Mouse (Mus musculus) testis, postnatal 14 days (tissue): ENCODE data around the gene Sf3a3.

Source experiments
- DNase-seq: peaks from one replicate; pipeline ENCODE4 v3.0.0; 2021; ENCODE audit warnings: low spot score

Gene Sf3a3

DNA sequence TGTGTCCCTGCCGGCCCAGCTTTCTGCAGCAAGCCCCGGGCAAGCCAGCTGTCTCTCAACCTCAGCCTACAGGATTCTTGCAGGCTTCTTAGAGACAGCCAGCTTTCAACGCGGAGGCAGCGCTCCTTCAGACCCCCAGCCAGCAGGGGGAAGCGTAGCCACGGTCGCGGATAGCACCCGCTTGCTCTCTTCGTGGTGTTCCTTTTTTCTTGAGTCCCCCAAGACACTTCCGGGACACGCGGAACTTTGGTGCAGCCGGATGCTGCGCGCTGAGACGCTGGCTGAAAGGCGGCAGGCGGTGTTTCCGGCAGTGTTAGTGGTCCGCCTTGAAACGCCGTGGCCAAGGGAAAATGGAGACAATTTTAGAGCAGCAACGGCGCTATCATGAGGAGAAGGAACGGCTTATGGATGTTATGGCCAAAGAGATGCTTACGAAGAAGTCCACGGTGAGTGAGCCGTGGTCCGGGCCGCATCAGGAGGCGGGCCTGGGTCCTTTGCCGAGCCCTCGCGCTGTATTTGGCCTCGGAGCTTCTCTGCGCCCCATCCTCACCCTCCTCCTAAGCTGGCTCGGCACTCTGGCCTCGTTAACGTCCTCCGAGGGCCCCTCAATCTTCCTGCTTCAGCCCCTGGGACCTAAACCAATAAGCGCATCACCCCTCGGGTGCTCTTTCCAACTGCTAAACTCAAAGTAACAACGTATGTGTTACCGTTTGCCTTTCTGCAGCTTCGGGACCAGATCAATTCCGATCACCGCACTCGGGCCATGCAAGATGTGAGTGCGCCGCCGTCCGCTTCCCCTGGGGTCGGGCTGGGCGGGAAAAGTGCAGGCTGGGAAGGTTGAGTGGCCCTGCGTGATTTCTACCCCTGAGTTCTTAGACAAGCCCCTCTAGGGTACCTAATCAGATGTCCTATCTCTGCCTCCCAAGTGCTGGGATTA is at the start of gene Sf3a3:
Gene Sf3a3 (plus strand): TSS at position 232 of the 937 bp plus-strand sequence.
- peak; percentile 95 for DNase-seq

- no peak for DNase-seq
These were observed 47.0 kb upstream of the Sf3a3 start for GRCm38 (mm10) chr4:124667476-124668033.

GRCm38 (mm10) chr4:124668078-124668477 is 46.5 kb upstream of the Sf3a3 start:
- no peak for DNase-seq

GRCm38 (mm10) chr4:124670232-124670631 is 44.3 kb upstream of the Sf3a3 start:
- DNase-seq, result no peak

DNA sequence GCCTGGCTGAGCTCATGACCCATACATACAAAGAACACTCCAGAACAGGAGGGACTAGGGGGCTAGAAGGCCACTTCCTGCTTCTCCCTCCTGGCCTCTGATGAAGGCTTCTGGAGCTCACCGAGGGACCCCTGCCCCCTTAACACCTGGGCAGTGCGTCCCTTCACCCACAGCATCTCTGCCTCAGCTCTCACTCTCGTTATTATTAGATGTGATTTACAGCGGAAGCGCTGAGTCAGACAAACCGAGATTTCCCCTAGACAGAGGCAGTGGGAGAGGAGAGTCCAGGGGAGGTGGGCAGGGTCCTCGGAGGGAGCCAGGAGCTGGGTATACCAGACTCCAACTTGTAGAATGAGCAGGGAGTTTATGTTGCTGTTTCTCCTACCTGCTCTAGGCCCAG is 43.0 kb upstream of the Sf3a3 start:
- DNase-seq, result no peak

DNA sequence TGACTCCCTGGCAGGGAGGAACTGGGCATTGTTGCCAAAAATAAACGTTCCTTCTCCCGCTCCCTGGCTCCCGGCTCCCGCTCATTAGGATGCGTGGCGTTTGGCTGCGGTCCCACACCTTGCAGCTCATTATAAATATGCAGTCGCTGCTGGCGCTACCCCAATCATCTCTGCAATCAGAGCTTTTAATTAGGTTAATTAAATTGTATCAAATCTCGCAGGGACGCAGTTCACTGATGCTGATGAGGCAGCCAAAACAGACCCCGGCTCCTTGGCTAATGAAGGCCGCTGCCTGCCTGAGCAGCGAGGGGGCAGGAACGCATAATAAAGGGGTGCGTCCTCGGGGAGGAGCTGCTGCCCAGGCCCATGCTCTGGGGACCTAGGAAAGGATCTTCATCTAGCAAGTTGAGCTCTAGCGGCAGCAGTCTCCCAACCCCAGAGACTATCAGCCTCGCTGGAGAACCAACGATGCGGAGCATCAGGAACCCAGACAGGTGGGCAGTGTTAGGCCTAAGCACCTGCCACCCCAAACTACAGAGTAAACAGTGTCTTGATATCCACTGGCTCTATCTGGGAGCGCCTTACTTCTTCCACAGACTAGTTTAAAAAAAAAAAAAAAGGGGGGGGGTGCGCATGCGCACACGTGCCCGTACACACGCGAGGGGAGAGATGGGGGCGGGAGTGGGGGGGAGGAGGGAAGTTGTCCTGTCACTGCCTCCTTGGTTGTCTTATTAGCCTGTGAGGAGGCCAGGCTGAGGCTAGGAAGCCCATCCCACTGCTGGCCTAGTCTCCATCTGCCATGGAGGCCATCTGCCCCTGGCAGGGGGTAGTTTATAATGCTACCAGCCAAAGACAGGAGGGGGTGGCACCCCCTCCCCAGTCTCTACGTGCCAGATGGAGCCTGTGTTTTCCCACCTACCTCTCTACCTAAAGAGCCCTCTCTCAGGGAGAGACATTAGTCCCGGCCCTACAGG is 41.9 kb upstream of the Sf3a3 start:
- peak; percentile 21 for DNase-seq

- no peak for DNase-seq
These were observed 40.1 kb upstream of the Sf3a3 start for GRCm38 (mm10) chr4:124674334-124675032.

- DNase-seq, result no peak
These were observed 39.5 kb upstream of the Sf3a3 start for GRCm38 (mm10) chr4:124675037-124675436.

- no peak for DNase-seq
These were observed 38.6 kb upstream of the Sf3a3 start for GRCm38 (mm10) chr4:124675958-124676357.

GRCm38 (mm10) chr4:124682270-124682669 is 32.3 kb upstream of the Sf3a3 start:
- no peak for DNase-seq

- no peak for DNase-seq
These were observed 31.1 kb upstream of the Sf3a3 start for GRCm38 (mm10) chr4:124683474-124683873.

DNA sequence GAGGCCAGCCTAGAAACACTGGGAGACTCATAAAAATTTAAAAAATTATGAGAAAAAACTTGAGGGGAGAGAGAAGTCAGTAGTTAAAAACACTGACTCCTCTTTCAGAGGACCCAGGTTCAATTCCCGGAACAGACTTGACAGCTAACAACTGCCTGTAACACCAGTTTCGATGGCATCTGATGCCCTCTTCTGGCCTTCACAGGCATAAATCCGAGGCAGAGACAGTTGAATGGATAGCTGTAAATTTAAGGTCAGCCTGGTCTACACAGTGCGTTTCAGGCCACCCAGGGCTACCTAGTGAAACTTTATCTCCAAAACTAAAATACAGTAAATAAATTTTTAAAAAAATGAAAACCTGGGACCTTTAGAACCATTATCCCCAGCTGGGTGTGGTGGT is 29.6 kb upstream of the Sf3a3 start:
- DNase-seq, result no peak

GRCm38 (mm10) chr4:124685453-124685852 is 29.1 kb upstream of the Sf3a3 start:
- DNase-seq, result no peak

GRCm38 (mm10) chr4:124685897-124686402 is 28.6 kb upstream of the Sf3a3 start:
- DNase-seq, result no peak

DNA sequence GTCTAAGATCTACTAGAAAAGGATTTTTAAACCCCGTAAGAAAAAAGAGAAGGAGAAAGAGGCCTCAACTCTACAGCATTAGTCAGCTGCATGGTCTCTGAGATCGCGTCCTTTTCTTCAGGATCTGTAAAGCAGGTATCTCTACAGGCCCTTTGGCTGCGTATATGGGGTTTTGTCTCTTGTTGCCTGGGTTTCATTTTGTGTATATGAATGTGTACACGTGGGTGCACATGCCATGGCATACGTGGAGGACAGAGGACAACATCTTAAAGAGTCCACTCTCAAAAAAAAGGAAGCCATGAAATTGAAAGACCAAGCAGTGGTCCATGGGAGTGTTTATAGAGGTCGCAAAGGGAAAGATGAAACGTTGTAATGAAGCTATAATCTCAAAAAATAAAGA is 23.1 kb upstream of the Sf3a3 start:
- no peak for DNase-seq

- DNase-seq, result no peak
These were observed 22.1 kb upstream of the Sf3a3 start for GRCm38 (mm10) chr4:124692416-124692861.

GRCm38 (mm10) chr4:124693135-124693894 is 21.3 kb upstream of the Sf3a3 start, which contains the start of gene Utp11:
Utp11 (minus strand) TSS chr4:124693600.
- DNase-seq, result peak; percentile 91

DNA sequence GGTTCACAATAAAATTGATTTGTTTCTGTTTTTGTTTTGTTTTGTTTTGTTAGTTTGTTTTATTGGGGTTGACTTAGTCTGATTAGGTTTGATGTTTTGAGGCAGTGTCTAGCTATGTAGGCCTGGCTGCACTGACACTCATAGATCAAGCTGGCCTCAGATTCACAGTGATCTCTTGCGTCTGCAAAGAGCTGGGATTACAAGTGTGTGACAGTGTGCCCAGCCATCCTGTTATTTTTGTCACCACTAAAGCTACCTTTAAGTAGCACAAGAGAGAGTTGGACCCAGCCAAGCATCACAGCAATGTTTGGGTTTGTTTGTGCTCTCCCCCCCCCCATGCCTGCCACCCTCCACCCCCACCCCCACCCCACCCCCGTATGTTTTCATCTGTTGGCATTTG is 20.0 kb upstream of the Sf3a3 start:
- no peak for DNase-seq

DNA sequence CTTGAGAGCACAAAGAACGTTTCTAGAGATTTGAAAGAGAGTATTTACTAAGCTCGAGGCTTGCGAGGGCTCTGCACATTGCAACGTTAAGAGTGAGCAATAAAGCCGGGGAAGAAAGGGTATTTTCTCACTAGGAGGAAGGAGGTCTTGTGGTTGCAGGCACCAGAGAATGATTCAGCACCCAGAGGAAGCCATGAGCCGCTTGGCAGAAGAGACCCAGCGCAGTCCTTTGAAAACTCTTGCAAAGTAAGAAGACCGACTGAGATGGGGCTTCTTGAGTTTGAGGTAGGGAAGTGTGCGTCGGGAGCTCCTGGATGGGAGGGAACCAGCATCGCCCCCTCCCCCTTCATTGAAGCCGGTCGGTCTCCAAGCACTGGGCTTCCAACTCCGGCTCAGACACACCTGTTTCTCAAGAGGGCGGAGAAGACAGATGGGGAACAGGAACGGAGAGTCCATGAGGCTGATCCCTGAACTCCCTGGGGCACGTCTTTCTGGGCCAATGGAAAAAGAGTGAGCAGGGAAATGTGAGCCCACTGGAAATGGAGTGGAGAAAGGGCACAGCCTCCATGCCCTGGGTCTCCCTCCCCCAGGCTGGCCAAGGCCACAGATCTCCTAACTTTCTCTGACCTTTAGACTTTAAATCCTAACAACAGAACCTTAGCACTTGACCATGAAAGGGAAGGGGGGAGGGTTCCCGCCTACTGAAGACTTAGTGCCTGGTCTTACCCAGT is 18.6 kb upstream of the Sf3a3 start:
- DNase-seq, result no peak

DNA sequence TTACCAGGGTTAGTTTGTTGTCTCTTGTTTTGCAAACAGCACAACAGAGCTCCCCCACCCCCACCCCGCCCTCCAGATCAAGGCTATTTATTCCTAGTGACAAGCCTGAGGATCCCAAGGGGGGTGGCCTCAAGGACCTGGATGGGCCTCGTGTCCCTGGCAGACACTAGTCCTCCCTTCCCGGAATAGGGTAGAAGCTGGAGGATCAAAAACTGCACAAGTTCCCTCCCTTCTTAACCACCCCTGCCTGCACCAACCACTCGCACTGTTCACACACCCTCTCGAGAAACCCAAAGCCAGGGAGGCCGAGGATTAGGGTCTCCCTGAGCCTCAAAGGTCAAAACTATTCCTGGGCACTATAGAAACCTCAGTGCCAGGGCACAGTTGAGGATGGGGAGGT is 14.8 kb upstream of the Sf3a3 start:
- DNase-seq, result no peak
